Mouse (Mus musculus) midbrain, embryonic 11.5 days (tissue): Measurements from ENCODE around the gene Sh2b3. TPM values are rescaled to one million over a fixed set of nuclear protein-coding genes. Genes with fewer than 3 reads are reported as not detected.
"Not testable (repeated sequence)": the region's sequence is repeated elsewhere in the genome, so short reads cannot be mapped to it uniquely, and the experiment has no call there.

Experiments
- ATAC-seq: fragments of 200-750 bp; cut with Nextera tagmentation; 2 replicates; pipeline ENCODE4 v1.8.0; 2017; ENCODE audit warnings: moderate TSS enrichment, moderate library complexity; ENCODE audit not compliant: low FRiP score
- DNase-seq: peaks from one replicate; pipeline ENCODE4 v3.0.0; 2015; ENCODE audit warnings: low spot score; ENCODE audit errors: missing footprints
- H3K27ac ChIP-seq: fragments of 300-500 bp; sonication (generic); 2 replicates; pipeline ENCODE4 v1.5.1; 2014; ENCODE audit warnings: low read depth, low read length
- H3K27me3 ChIP-seq: fragments of 300-500 bp; sonication (generic); 2 replicates; pipeline ENCODE4 v1.6.1; 2014; ENCODE audit warnings: mild to moderate bottlenecking, low read length, moderate library complexity, mixed read lengths; ENCODE audit not compliant: control insufficient read depth, insufficient read depth
- H3K36me3 ChIP-seq: fragments of 300-500 bp; sonication (generic); 2 replicates; pipeline ENCODE4 v1.6.1; 2014; ENCODE audit warnings: mild to moderate bottlenecking, low read length, moderate library complexity, mixed read lengths; ENCODE audit not compliant: control insufficient read depth, insufficient read depth
- H3K4me1 ChIP-seq: fragments of 300-500 bp; sonication (generic); 2 replicates; pipeline ENCODE4 v1.6.1; 2014; ENCODE audit warnings: low read length; ENCODE audit not compliant: control insufficient read depth, insufficient read depth
- H3K4me2 ChIP-seq: fragments of 300-500 bp; sonication (generic); 2 replicates; pipeline ENCODE4 v1.6.1; 2014; ENCODE audit warnings: mild to moderate bottlenecking, moderate library complexity
- H3K4me3 ChIP-seq: fragments of 300-500 bp; sonication (generic); 2 replicates; pipeline ENCODE4 v1.5.1; 2014; ENCODE audit warnings: low read depth, low read length
- H3K9ac ChIP-seq: fragments of 300-500 bp; sonication (generic); 2 replicates; pipeline ENCODE4 v1.6.1; 2014; ENCODE audit warnings: low read length
- H3K9me3 ChIP-seq: fragments of 300-500 bp; sonication (generic); 2 replicates; pipeline ENCODE4 v1.6.1; 2016; ENCODE audit warnings: low read length; ENCODE audit not compliant: control insufficient read depth
- WGBS: fragments of 180-500 bp; shearing (Covaris S2); extraction: QIAGEN DNeasy Blood & Tissue Kit; methylation state at CpG from one replicate; pipeline ENCODE4 v1.1.7; 2014; 5-methylcytosine and 5-hydroxymethylcytosine counted together
- polyA plus RNA-seq: library from polyadenylated mRNA; unstranded; fragments of >200 nt; fragmentation: Nextera tagmentation; extraction: Ambion mirVana; gene quantifications from 2 replicates; pipeline ENCODE4 v1.2.1, GENCODE M21; 2014

Gene Sh2b3
- polyA plus RNA-seq, 1 experiment from 2014 or later, result 9.4 TPM

- peak; percentile 31; the same call in 1 of the 2 replicates for ATAC-seq
- Histone ChIP-seq H3K9ac (peak overlapping the region; percentile 93), H3K27ac (peak overlapping the region; percentile 41; the same call in 1 of the 2 replicates), H3K9me3 (no peaks in the 10 kb centered on the region), H3K4me1 (peaks cover 17% of the 10 kb centered on the region), H3K4me2 (peak overlapping the region; percentile 69), H3K27me3 (peaks cover 13% of the 10 kb centered on the region), H3K36me3 (peaks cover 5% of the 10 kb centered on the region; the same call in 1 of the 2 replicates), H3K4me3 (peak overlapping the region; percentile 84)
- DNase-seq, result peak; percentile 96
- under 1% methylated on average over 17 of the region's 17 CpGs for WGBS
These were observed 10.6 kb upstream of the Sh2b3 start for GRCm38 (mm10) chr5:121848035-121848519.

DNA sequence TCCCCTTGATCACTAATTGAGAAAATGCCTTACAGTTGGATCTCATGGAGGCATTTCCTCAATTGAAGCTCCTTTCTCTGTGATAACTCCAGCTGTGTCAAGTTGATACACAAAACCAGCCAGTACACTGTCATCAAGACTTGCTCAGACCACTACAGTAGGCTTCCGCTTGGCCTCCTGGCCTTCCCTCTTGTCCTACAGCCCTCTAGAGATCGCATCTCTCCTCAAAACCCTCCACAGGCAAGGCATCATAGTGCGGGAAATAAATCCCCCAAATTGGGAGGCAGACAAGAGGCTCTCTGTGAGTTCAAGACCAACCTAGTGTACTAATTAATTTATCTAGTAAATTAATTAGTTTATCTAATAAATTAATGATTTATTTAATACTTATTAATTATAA is 9.8 kb upstream of the Sh2b3 start:
- H3K4me3 ChIP-seq, H3K36me3 ChIP-seq, ATAC-seq, H3K9ac ChIP-seq, DNase-seq, H3K27ac ChIP-seq, H3K4me2 ChIP-seq, H3K9me3 ChIP-seq: not testable (repeated sequence)
- 77% methylated on average over 3 of the region's 3 CpGs for WGBS
- Histone ChIP-seq H3K4me1 (peaks cover 20% of the 10 kb centered on the region), H3K27me3 (peaks cover 19% of the 10 kb centered on the region)

DNA sequence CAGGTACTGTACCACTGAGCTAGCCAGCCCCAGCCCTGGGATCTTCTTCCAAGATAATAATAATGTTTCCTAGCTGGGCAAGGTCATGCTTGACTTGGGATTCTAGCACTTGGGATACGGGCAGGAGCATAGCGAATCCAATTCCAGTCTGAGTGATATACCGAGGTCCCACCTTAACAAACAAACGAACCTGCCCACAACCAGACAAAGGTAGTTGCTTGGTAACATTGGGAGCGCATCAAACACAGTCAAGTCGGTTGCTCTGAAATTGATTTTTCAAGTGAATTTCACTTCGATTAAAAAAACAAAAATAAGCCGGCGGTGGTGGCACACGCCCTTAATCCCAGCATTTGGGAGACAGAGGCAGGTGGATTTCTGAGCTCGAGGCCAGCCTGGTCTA is 8.9 kb upstream of the Sh2b3 start:
- Histone ChIP-seq H3K4me3 (no peak overlapping the region), H3K4me1 (peaks cover 22% of the 10 kb centered on the region), H3K9ac (no peak overlapping the region), H3K27me3 (peaks cover 28% of the 10 kb centered on the region), H3K4me2 (no peak overlapping the region), H3K36me3 (no peaks in the 10 kb centered on the region), H3K27ac (no peak overlapping the region), H3K9me3 (no peaks in the 10 kb centered on the region)
- ATAC-seq, result no peak
- WGBS, result 86% methylated on average over 11 of the region's 11 CpGs
- no peak for DNase-seq

DNA sequence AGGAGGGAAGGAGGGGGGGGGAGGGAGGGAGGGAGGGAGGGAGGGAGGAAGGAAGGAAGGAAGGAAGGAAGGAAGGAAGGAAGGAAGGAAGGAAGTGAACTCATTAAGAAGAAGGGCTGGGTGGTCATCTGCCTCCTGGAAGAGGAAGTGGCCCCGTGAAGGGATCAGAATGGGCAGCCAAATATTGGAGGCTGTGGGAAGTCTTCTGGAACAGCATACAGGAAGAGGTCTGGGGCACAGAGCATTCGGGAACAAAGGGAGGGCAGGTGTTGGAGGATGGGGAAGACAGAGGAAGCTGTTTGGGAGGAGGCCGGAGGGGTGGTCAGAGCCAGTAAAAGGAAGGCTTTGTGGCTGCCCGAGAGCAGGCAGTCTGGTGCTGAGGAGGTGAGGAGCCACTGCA is 7.9 kb upstream of the Sh2b3 start:
- DNase-seq (no peak), ATAC-seq (no peak)
- Histone ChIP-seq H3K27ac (no peak overlapping the region), H3K9ac (no peak overlapping the region), H3K4me3 (no peak overlapping the region), H3K27me3 (peaks cover 28% of the 10 kb centered on the region), H3K4me1 (peaks cover 16% of the 10 kb centered on the region), H3K9me3 (no peaks in the 10 kb centered on the region), H3K4me2 (no peak overlapping the region), H3K36me3 (no peaks in the 10 kb centered on the region)
- 46% methylated on average over 4 of the region's 4 CpGs for WGBS

- Histone ChIP-seq H3K36me3 (no peaks in the 10 kb centered on the region), H3K9ac (no peak overlapping the region), H3K4me3 (peak overlapping the region; percentile 41; the same call in 1 of the 2 replicates), H3K9me3 (no peaks in the 10 kb centered on the region), H3K4me2 (peak overlapping the region; percentile 77; the same call in 1 of the 2 replicates), H3K4me1 (peaks cover 13% of the 10 kb centered on the region), H3K27ac (no peak overlapping the region), H3K27me3 (peaks cover 41% of the 10 kb centered on the region)
- ATAC-seq (no peak; the same call in 1 of the 2 replicates), DNase-seq (no peak)
- 20% methylated on average over 17 of the region's 17 CpGs for WGBS
These were observed 5.9 kb upstream of the Sh2b3 start for GRCm38 (mm10) chr5:121843138-121843905.

GRCm38 (mm10) chr5:121842665-121843118 is 5.2 kb upstream of the Sh2b3 start:
- no peaks in the 10 kb centered on the region for H3K36me3 ChIP-seq
- DNase-seq, result peak; percentile 100
- H3K9ac ChIP-seq, result peak overlapping the region; percentile 72
- peaks cover 16% of the 10 kb centered on the region for H3K4me1 ChIP-seq
- WGBS, result 1% methylated on average over 33 of the region's 33 CpGs
- H3K4me3 ChIP-seq, result peak overlapping the region; percentile 41
- H3K27me3 ChIP-seq, result peaks cover 47% of the 10 kb centered on the region
- H3K4me2 ChIP-seq, result peak overlapping the region; percentile 77
- peak; percentile 62 for ATAC-seq
- H3K9me3 ChIP-seq, result no peaks in the 10 kb centered on the region
- H3K27ac ChIP-seq, result no peak overlapping the region

DNA sequence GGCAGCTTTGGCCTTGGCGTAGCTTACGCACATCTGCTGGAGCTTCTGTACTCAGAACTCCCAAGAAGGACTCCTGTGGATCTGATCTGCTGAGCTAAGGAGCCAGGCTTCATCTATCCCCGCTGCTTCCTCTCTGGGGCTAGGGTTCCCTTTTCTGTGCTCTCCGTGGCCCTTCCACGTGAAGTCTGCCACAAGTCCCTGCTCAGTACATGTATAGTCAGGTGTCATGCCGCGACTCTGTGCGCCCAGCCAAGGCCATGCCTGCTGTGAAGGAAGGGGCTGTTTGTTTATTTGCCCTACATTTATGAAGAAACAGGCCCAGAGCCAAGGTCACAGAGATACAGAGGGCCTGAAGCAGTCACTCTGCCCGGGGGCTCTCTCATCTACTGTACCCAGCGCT is 4.5 kb upstream of the Sh2b3 start:
- Histone ChIP-seq H3K36me3 (no peaks in the 10 kb centered on the region), H3K4me2 (no peak overlapping the region), H3K4me1 (peaks cover 23% of the 10 kb centered on the region), H3K27me3 (peaks cover 54% of the 10 kb centered on the region), H3K9me3 (no peaks in the 10 kb centered on the region), H3K27ac (no peak overlapping the region), H3K4me3 (no peak overlapping the region), H3K9ac (no peak overlapping the region)
- DNase-seq, result no peak
- 42% methylated on average over 10 of the region's 10 CpGs for WGBS
- no peak for ATAC-seq

GRCm38 (mm10) chr5:121841516-121841915 is 4.1 kb upstream of the Sh2b3 start:
- no peak overlapping the region for H3K27ac ChIP-seq
- peaks cover 55% of the 10 kb centered on the region for H3K27me3 ChIP-seq
- no peak overlapping the region for H3K4me2 ChIP-seq
- H3K36me3 ChIP-seq, result no peaks in the 10 kb centered on the region
- H3K4me1 ChIP-seq, result peaks cover 24% of the 10 kb centered on the region
- no peak overlapping the region for H3K4me3 ChIP-seq
- ATAC-seq, result no peak
- no peaks in the 10 kb centered on the region for H3K9me3 ChIP-seq
- WGBS, result 89% methylated on average over 9 of the region's 9 CpGs
- H3K9ac ChIP-seq, result no peak overlapping the region
- DNase-seq, result no peak

DNA sequence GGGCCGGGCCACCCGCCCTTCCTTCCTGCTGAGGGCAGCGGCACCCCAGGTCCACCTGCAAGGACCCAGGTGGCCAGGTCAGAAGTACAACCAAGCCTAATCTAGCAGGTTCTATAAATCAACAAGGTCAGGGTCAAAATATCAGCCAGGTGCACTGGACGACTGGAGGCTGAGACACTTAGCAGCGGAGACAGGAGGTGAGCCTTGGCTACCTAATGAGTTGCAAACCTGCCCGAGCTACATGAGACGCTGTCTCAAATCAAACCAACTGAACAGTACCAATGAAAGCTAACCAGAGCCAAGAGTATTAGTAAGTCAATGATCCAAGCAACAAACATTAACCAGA is 1.7 kb upstream of the Sh2b3 start:
- H3K4me2 ChIP-seq, result peak overlapping the region; percentile 48
- peak overlapping the region; percentile 24 for H3K4me3 ChIP-seq
- ATAC-seq (no peak), DNase-seq (no peak)
- H3K27ac ChIP-seq, result no peak overlapping the region
- H3K4me1 ChIP-seq, result peaks cover 37% of the 10 kb centered on the region
- H3K9me3 ChIP-seq, result no peaks in the 10 kb centered on the region
- no peaks in the 10 kb centered on the region for H3K36me3 ChIP-seq
- 27% methylated on average over 6 of the region's 7 CpGs for WGBS
- H3K9ac ChIP-seq, result no peak overlapping the region
- H3K27me3 ChIP-seq, result peaks cover 54% of the 10 kb centered on the region
